Comparison of ENCODE assay signal across 8 mouse cellular contexts in the genomic region with DNA sequence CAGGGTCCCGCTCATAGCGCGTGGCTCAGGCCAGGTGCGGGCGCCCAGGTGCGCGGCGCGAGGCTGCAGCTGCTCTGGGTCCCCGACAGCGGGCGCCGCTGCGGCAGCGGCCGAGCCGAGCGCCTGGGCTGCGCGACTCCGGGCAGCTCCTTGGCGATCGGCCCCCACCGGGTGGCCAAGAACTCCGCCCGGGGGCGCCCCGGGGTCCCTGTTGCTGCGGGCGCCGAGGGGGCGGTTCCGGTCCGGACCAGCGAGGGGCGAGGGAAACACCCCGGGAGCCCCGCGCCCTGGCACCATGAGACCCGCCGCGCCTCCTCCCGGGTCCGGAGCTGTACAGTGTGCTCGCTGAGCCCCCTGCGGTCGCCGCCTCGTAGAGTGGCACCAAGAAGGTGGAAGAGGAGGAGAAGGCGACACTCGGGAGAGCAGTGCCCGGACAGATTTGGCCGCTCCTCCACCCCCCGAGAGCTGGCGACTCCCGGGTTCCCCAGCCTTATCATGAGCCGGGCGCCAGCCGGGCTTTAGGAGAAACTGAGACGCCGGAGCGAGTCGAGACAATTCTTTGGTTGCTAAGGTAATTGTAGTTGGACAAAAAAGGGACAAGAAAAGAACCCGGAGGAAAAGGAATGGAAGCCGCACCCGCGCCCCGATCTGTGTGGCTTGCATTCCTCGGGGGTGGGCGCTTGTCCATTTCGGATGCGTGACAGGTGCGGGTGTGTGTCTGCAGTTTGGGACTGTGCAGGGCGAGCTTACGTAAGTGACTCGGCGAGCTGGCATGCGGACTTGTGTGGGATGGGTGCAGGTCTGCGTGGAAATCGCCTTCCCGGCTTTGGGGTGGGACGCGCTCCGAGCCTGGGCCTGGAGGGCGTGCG. TPM values are rescaled to one million over a fixed set of nuclear protein-coding genes. Genes with fewer than 3 reads are reported as not detected.
DNase-seq lines count a peak whose midpoint lies in the region; ATAC-seq lines count a peak whose summit lies in the region.

No protein-coding gene starts in this region.

- no peaks in the 10 kb centered on the region for H3K36me3 ChIP-seq in stomach, embryonic 14.5 days (ENCODE audit: control insufficient read depth, insufficient read depth, low read length)

- peak overlapping the region; percentile 62 for H3K4me3 ChIP-seq in stomach, embryonic 14.5 days (ENCODE audit: low read depth, low read length)

- H3K27ac ChIP-seq in stomach, embryonic 14.5 days (ENCODE audit: low read length), result no peak overlapping the region

- peak overlapping the region; percentile 34; the same call in 1 of the 2 replicates for H3K9ac ChIP-seq in stomach, embryonic 14.5 days (replicated peaks; ENCODE audit: low read depth, low read length)

- H3K4me1 ChIP-seq in stomach, embryonic 14.5 days (ENCODE audit: control insufficient read depth, insufficient read depth, low read length), result no peaks in the 10 kb centered on the region

- peak; percentile 51 for DNase-seq in adrenal gland, adult 2 months
- peak; percentile 52 for DNase-seq in embryo, embryonic 10 days (ENCODE audit: low spot score)
- DNase-seq in gastrocnemius, postnatal 4 days (ENCODE audit: low spot score in 2 of 2), result peak; percentile 23 to 27
- peak; percentile 51 for DNase-seq in kidney, adult 11 months
- peak; percentile 69 to 75 for DNase-seq in left cerebral cortex, postnatal 25 days (ENCODE audit: low spot score in 2 of 2)
- no peak for DNase-seq in c-Kit-positive CD71-positive TER-119-positive erythroid progenitor cells, embryonic 14.5 days (ENCODE audit: low spot score)

- H3K27me3 ChIP-seq in stomach, embryonic 14.5 days (ENCODE audit: control insufficient read depth, insufficient read depth, low read length), result 0 out of 2 replicates have a peak, but pooled peaks cover 8% of the 10 kb centered on the region

- peak overlapping the region; percentile 98 for H3K4me2 ChIP-seq in stomach, embryonic 14.5 days (replicated peaks; ENCODE audit: low read depth, low read length)

- intact Hi-C loops in left cerebral cortex, postnatal 25 days (cut with DNase I), result loop anchor here (10.0 kb wide), 2 partner anchors 328 to 398 kb away; no protein-coding TSS in a partner anchor

- ATAC-seq in megakaryocyte-erythroid progenitor cell, adult 5-6 weeks (replicated peaks; ENCODE audit: low FRiP score, low TSS enrichment, poor library complexity, severe bottlenecking), result 0 out of 2 replicates have a peak, but pooled peaks have one; percentile 34
- ATAC-seq in stomach, embryonic 14.5 days (ENCODE audit: insufficient number of reproducible peaks, insufficient read depth, low FRiP score, low read depth), result peak; percentile 79

- under 1% methylated on average over 85 of the region's 86 CpGs for WGBS in stomach, embryonic 14.5 days

- H3K9me3 ChIP-seq in stomach, embryonic 14.5 days (ENCODE audit: control insufficient read depth, low read depth, low read length), result no peaks in the 10 kb centered on the region

RNA-seq across cellular contexts. Expression of gene Rgs6, which starts 29.0 kb away (rescaled TPM):
- total RNA-seq in adrenal gland, adult 2 months (2021), result under 1 TPM; 0.75 to 0.76 TPM
- polyA plus RNA-seq in adrenal gland, adult 2 months (2012; rRNA removed), result 0.16 and 0.33 TPM in 2 replicates
- 1 to 10 TPM; 2.0 to 2.6 TPM for total RNA-seq in gastrocnemius, postnatal 4 days (2021)
- 10 to 100 TPM; 79.3 to 85.9 TPM for total RNA-seq in left cerebral cortex, postnatal 25 days (2021)
- not detected in 2 replicates for total RNA-seq in megakaryocyte-erythroid progenitor cell, adult 5-6 weeks (2014; fragmentation: Nextera tagmentation)
- not detected in 2 replicates for total RNA-seq in megakaryocyte-erythroid progenitor cell, adult 5-6 weeks (2017)
- 1.4 TPM in 2 replicates for polyA plus RNA-seq in stomach, embryonic 14.5 days (2014; fragmentation: Nextera tagmentation; extraction: Ambion mirVana)

Comparison
In these comparisons a context has a peak if more than half of its experiments do, and no peak if none do; other contexts are left out.
1. RNA of gene Rgs6, which starts 29.0 kb away (total RNA-seq): 79.3 to 85.9 TPM in left cerebral cortex, postnatal 25 days; 2.0 to 2.6 TPM in gastrocnemius, postnatal 4 days, 0.75 to 0.76 TPM in adrenal gland, adult 2 months and not detected in megakaryocyte-erythroid progenitor cell, adult 5-6 weeks; every median in the first group is over 10 times any median in the second.